Mouse (Mus musculus) heart, embryonic 11.5 days (tissue): ENCODE data around the gene Faiml. TPM values are rescaled to one million over a fixed set of nuclear protein-coding genes. Genes with fewer than 3 reads are reported as not detected.
A peak's percentile ranks its signal among the peaks of the same experiment; 100 is the strongest.

Experiments
- ATAC-seq: fragments of 200-750 bp; cut with Nextera tagmentation; replicated peaks from 2 replicates; pipeline ENCODE4 v1.8.0; 2017; ENCODE audit warnings: moderate library complexity; ENCODE audit not compliant: insufficient number of reproducible peaks, low FRiP score, low TSS enrichment
- H3K27ac ChIP-seq: fragments of 300-500 bp; sonication (generic); 2 replicates; pipeline ENCODE4 v1.5.1; 2014; ENCODE audit warnings: mild to moderate bottlenecking, low read depth, low read length
- H3K27me3 ChIP-seq: fragments of 300-500 bp; sonication (generic); 2 replicates; pipeline ENCODE4 v1.6.1; 2014; ENCODE audit warnings: mild to moderate bottlenecking, low read length, mixed read lengths; ENCODE audit not compliant: control insufficient read depth, insufficient read depth
- H3K36me3 ChIP-seq: fragments of 300-500 bp; sonication (generic); 2 replicates; pipeline ENCODE4 v1.6.1; 2014; ENCODE audit warnings: mild to moderate bottlenecking, low read length, moderate library complexity, mixed read lengths; ENCODE audit not compliant: control insufficient read depth, insufficient read depth
- H3K4me1 ChIP-seq: fragments of 300-500 bp; sonication (generic); 2 replicates; pipeline ENCODE4 v1.6.1; 2014; ENCODE audit warnings: low read length; ENCODE audit not compliant: control insufficient read depth, insufficient read depth
- H3K4me2 ChIP-seq: fragments of 300-500 bp; sonication (generic); 2 replicates; pipeline ENCODE4 v1.6.1; 2014; ENCODE audit warnings: mild to moderate bottlenecking, moderate library complexity
- H3K4me3 ChIP-seq: fragments of 300-500 bp; sonication (generic); 2 replicates; pipeline ENCODE4 v1.5.1; 2014; ENCODE audit warnings: low read depth, low read length
- H3K9ac ChIP-seq: fragments of 300-500 bp; sonication (generic); 2 replicates; pipeline ENCODE4 v1.6.1; 2014; ENCODE audit warnings: mild to moderate bottlenecking, low read depth, low read length, moderate library complexity
- H3K9me3 ChIP-seq: fragments of 300-500 bp; sonication (generic); replicated peaks from 2 replicates; pipeline ENCODE4 v1.6.1; 2016; ENCODE audit warnings: low read length; ENCODE audit not compliant: control insufficient read depth
- WGBS: fragments of 180-500 bp; shearing (Covaris S2); extraction: QIAGEN DNeasy Blood & Tissue Kit; methylation state at CpG from one replicate; pipeline ENCODE4 v1.1.7; 2014; ENCODE audit not compliant: insufficient replicate concordance; 5-methylcytosine and 5-hydroxymethylcytosine counted together
- polyA plus RNA-seq: library from polyadenylated mRNA; unstranded; fragments of >200 nt; fragmentation: Nextera tagmentation; extraction: Ambion mirVana; gene quantifications from 2 replicates; pipeline ENCODE4 v1.2.1, GENCODE M21; 2014

The Faiml gene
- polyA plus RNA-seq, 1 experiment from 2014 or later: not detected

GRCm38 (mm10) chr9:99242533-99243189 is 5.6 kb upstream of the Faiml start:
- ATAC-seq: peak; percentile 49
- 5% methylated on average over 17 of the region's 17 CpGs for WGBS
- H3K4me3 ChIP-seq: peak overlapping the region; percentile 64

GRCm38 (mm10) chr9:99242035-99242434 is 5.0 kb upstream of the Faiml start:
- 3% methylated on average over 7 of the region's 7 CpGs for WGBS
- Histone ChIP-seq H3K9ac (no peak overlapping the region), H3K36me3 (no peaks in the 10 kb centered on the region), H3K4me3 (no peak overlapping the region), H3K27ac (no peak overlapping the region), H3K4me2 (peak overlapping the region; percentile 74), H3K9me3 (no peaks in the 10 kb centered on the region), H3K27me3 (no peaks in the 10 kb centered on the region), H3K4me1 (0 out of 2 replicates have a peak, but pooled peaks cover 3% of the 10 kb centered on the region)
- ATAC-seq: no peak

More at GRCm38 (mm10) chr9:99242533-99243189, 5.6 kb upstream of the Faiml start:
- peak overlapping the region; percentile 82; the same call in 1 of the 2 replicates for H3K9ac ChIP-seq
- H3K27ac ChIP-seq: peak overlapping the region; percentile 74
- 0 out of 2 replicates have a peak, but pooled peaks cover 3% of the 10 kb centered on the region for H3K4me1 ChIP-seq
- no peaks in the 10 kb centered on the region for H3K36me3 ChIP-seq
- no peaks in the 10 kb centered on the region for H3K9me3 ChIP-seq
- peak overlapping the region; percentile 74 for H3K4me2 ChIP-seq
- no peaks in the 10 kb centered on the region for H3K27me3 ChIP-seq

GRCm38 (mm10) chr9:99240571-99240970 is 3.5 kb upstream of the Faiml start:
- H3K9ac ChIP-seq: no peak overlapping the region
- H3K36me3 ChIP-seq: no peaks in the 10 kb centered on the region
- no peak for ATAC-seq
- H3K27ac ChIP-seq: no peak overlapping the region
- 73% methylated on average over 5 of the region's 5 CpGs for WGBS
- 0 out of 2 replicates have a peak, but pooled peaks cover 3% of the 10 kb centered on the region for H3K4me1 ChIP-seq
- no peak overlapping the region for H3K4me3 ChIP-seq
- H3K9me3 ChIP-seq: no peaks in the 10 kb centered on the region
- no peak overlapping the region for H3K4me2 ChIP-seq
- no peaks in the 10 kb centered on the region for H3K27me3 ChIP-seq

GRCm38 (mm10) chr9:99239256-99239655 is 2.2 kb upstream of the Faiml start:
- Histone ChIP-seq H3K4me3 (no peak overlapping the region), H3K9ac (no peak overlapping the region), H3K9me3 (no peaks in the 10 kb centered on the region), H3K27me3 (no peaks in the 10 kb centered on the region), H3K27ac (no peak overlapping the region), H3K36me3 (no peaks in the 10 kb centered on the region), H3K4me2 (no peak overlapping the region), H3K4me1 (0 out of 2 replicates have a peak, but pooled peaks cover 3% of the 10 kb centered on the region)
- WGBS: 47% methylated on average over 1 of the region's 1 CpGs
- no peak for ATAC-seq

GRCm38 (mm10) chr9:99238276-99238675 is 1.2 kb upstream of the Faiml start:
- H3K4me2 ChIP-seq: no peak overlapping the region
- 85% methylated on average over 10 of the region's 10 CpGs for WGBS
- H3K36me3 ChIP-seq: no peaks in the 10 kb centered on the region
- ATAC-seq: no peak
- no peak overlapping the region for H3K4me3 ChIP-seq
- no peak overlapping the region for H3K9ac ChIP-seq
- no peaks in the 10 kb centered on the region for H3K27me3 ChIP-seq
- H3K9me3 ChIP-seq: no peaks in the 10 kb centered on the region
- H3K27ac ChIP-seq: no peak overlapping the region
- 0 out of 2 replicates have a peak, but pooled peaks cover 3% of the 10 kb centered on the region for H3K4me1 ChIP-seq

- WGBS: 84% methylated on average over 14 of the region's 14 CpGs
- H3K4me2 ChIP-seq: no peak overlapping the region
- no peaks in the 10 kb centered on the region for H3K36me3 ChIP-seq
- H3K4me1 ChIP-seq: no peaks in the 10 kb centered on the region
- no peaks in the 10 kb centered on the region for H3K27me3 ChIP-seq
- no peak overlapping the region for H3K27ac ChIP-seq
- no peak overlapping the region for H3K4me3 ChIP-seq
- no peak for ATAC-seq
- H3K9me3 ChIP-seq: no peaks in the 10 kb centered on the region
- H3K9ac ChIP-seq: no peak overlapping the region
These were observed 7.6 kb downstream of the Faiml start for GRCm38 (mm10) chr9:99229450-99229849.

GRCm38 (mm10) chr9:99224583-99224982 is 12.5 kb downstream of the Faiml start:
- Histone ChIP-seq H3K27me3 (no peaks in the 10 kb centered on the region), H3K27ac (no peak overlapping the region), H3K9me3 (no peaks in the 10 kb centered on the region), H3K4me3 (no peak overlapping the region), H3K4me2 (no peak overlapping the region), H3K36me3 (no peaks in the 10 kb centered on the region), H3K9ac (no peak overlapping the region), H3K4me1 (no peaks in the 10 kb centered on the region)
- ATAC-seq: no peak
- WGBS: 49% methylated on average over 3 of the region's 3 CpGs

- Histone ChIP-seq H3K4me3 (no peak overlapping the region), H3K27ac (no peak overlapping the region), H3K36me3 (no peaks in the 10 kb centered on the region), H3K9ac (no peak overlapping the region), H3K9me3 (no peaks in the 10 kb centered on the region), H3K4me2 (no peak overlapping the region), H3K27me3 (no peaks in the 10 kb centered on the region), H3K4me1 (no peaks in the 10 kb centered on the region)
- ATAC-seq: no peak
- 70% methylated on average over 4 of the region's 4 CpGs for WGBS
These were observed 15.4 kb downstream of the Faiml start for GRCm38 (mm10) chr9:99221636-99222035.
